Mouse (Mus musculus) limb, embryonic 12.5 days (tissue): ENCODE measurements around the gene Wdr77. TPM values are rescaled to one million over a fixed set of nuclear protein-coding genes. Genes with fewer than 3 reads are reported as not detected.
"Not testable (repeated sequence)": the region's sequence is repeated elsewhere in the genome, so short reads cannot be mapped to it uniquely, and the experiment has no call there.

Source experiments
- ATAC-seq: fragments of 200-750 bp; cut with Nextera tagmentation; 2 replicates; pipeline ENCODE4 v1.8.0; 2017; ENCODE audit warnings: low read depth, moderate TSS enrichment; ENCODE audit not compliant: insufficient number of reproducible peaks, insufficient read depth, low FRiP score, low TSS enrichment
- H3K27ac ChIP-seq: fragments of 300-500 bp; sonication (generic); 2 replicates; pipeline ENCODE4 v1.5.1; 2016; ENCODE audit warnings: mild to moderate bottlenecking, moderate library complexity
- H3K27me3 ChIP-seq: fragments of 300-500 bp; sonication (generic); 2 replicates; pipeline ENCODE4 v1.6.1; 2016; ENCODE audit warnings: mild to moderate bottlenecking, moderate library complexity
- H3K36me3 ChIP-seq: fragments of 300-500 bp; sonication (generic); 2 replicates; pipeline ENCODE4 v1.6.1; 2016; ENCODE audit warnings: mild to moderate bottlenecking, moderate library complexity
- H3K4me1 ChIP-seq: fragments of 300-500 bp; sonication (generic); replicated peaks from 2 replicates; pipeline ENCODE4 v1.6.1; 2016
- H3K4me2 ChIP-seq: fragments of 300-500 bp; sonication (generic); 2 replicates; pipeline ENCODE4 v1.6.1; 2016; ENCODE audit warnings: mild to moderate bottlenecking, moderate library complexity
- H3K4me3 ChIP-seq: fragments of 300-500 bp; sonication (generic); replicated peaks from 2 replicates; pipeline ENCODE4 v1.5.1; 2016; ENCODE audit warnings: mild to moderate bottlenecking
- H3K9ac ChIP-seq: fragments of 300-500 bp; sonication (generic); replicated peaks from 2 replicates; pipeline ENCODE4 v1.6.1; 2016; ENCODE audit warnings: mild to moderate bottlenecking, moderate library complexity
- H3K9me3 ChIP-seq: fragments of 300-500 bp; sonication (generic); 2 replicates; pipeline ENCODE4 v1.6.1; 2016; ENCODE audit warnings: mild to moderate bottlenecking, moderate library complexity
- WGBS: fragments of 180-500 bp; shearing (Covaris S2); methylation state at CpG from one replicate; pipeline ENCODE4 v1.1.7; 2016; 5-methylcytosine and 5-hydroxymethylcytosine counted together
- polyA plus RNA-seq: library from polyadenylated mRNA; unstranded; fragments of >200 nt; fragmentation: Nextera tagmentation; extraction: Ambion mirVana; gene quantifications from 2 replicates; pipeline ENCODE4 v1.2.1, GENCODE M21; 2016

Wdr77 gene
- polyA plus RNA-seq, 1 experiment from 2014 or later: 111 TPM

DNA sequence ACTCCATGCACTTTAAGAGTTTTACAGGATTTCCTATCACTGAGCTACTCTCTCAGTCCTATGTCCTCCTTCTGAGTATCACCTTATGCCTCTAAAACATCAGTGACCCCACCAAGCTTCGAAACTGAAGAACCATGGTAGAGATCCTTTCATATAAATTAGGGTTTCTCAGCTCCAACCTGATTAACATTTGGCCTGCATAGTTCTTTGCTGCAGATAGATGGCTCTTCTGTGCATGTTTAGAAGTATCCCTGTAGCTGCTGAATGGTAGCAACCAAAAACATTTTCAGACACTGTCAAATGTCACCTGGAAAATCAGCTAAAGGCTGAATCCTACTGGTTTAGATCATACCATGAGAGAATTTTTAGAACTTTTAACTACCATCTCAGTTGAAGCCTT is 1.9 kb upstream of the Wdr77 start:
- peaks cover 16% of the 10 kb centered on the region for H3K4me1 ChIP-seq
- WGBS: 100% methylated on average over 1 of the region's 1 CpGs
- H3K36me3 ChIP-seq: peaks cover 50% of the 10 kb centered on the region
- no peak overlapping the region for H3K27ac ChIP-seq
- no peak overlapping the region for H3K9ac ChIP-seq
- H3K9me3 ChIP-seq: no peaks in the 10 kb centered on the region
- H3K4me3 ChIP-seq: no peak overlapping the region
- H3K27me3 ChIP-seq: no peaks in the 10 kb centered on the region
- H3K4me2 ChIP-seq: no peak overlapping the region
- no peak for ATAC-seq

- H3K4me1 ChIP-seq: peaks cover 16% of the 10 kb centered on the region
- H3K9me3 ChIP-seq: no peaks in the 10 kb centered on the region
- 50% methylated on average over 5 of the region's 5 CpGs for WGBS
- no peaks in the 10 kb centered on the region for H3K27me3 ChIP-seq
- peaks cover 50% of the 10 kb centered on the region for H3K36me3 ChIP-seq
- peak overlapping the region; percentile 83 for H3K4me2 ChIP-seq
- no peak overlapping the region for H3K27ac ChIP-seq
- ATAC-seq: no peak
- H3K9ac ChIP-seq: peak overlapping the region; percentile 93
- H3K4me3 ChIP-seq: peak overlapping the region; percentile 75
These were observed 965 bp upstream of the Wdr77 start for GRCm38 (mm10) chr3:105958204-105958603.

- H3K4me1 ChIP-seq: peaks cover 16% of the 10 kb centered on the region
- H3K9ac ChIP-seq: peak overlapping the region; percentile 68
- ATAC-seq: peak; percentile 75
- H3K27ac ChIP-seq: peak overlapping the region; percentile 79
- H3K36me3 ChIP-seq: peaks cover 52% of the 10 kb centered on the region
- WGBS: under 1% methylated on average over 25 of the region's 26 CpGs
- no peaks in the 10 kb centered on the region for H3K27me3 ChIP-seq
- peak overlapping the region; percentile 86 for H3K4me2 ChIP-seq
- H3K9me3 ChIP-seq: no peaks in the 10 kb centered on the region
- H3K4me3 ChIP-seq: peak overlapping the region; percentile 75
These were observed 416 bp downstream of the Wdr77 start for GRCm38 (mm10) chr3:105959585-105959984.

GRCm38 (mm10) chr3:105959999-105960398 is 830 bp downstream of the Wdr77 start, which contains the start of gene Atp5f1:
Gene Atp5f1 (minus strand): TSS chr3:105960099.
- 0 out of 2 replicates have a peak, but pooled peaks have one; percentile 2 for ATAC-seq
- H3K4me2 ChIP-seq: peak within 1 kb of the TSS; percentile 86
- no peaks in the 10 kb centered on the region for H3K27me3 ChIP-seq
- peak within 1 kb of the TSS; percentile 75 for H3K4me3 ChIP-seq
- no peaks in the 10 kb centered on the region for H3K9me3 ChIP-seq
- peaks cover 16% of the 10 kb centered on the region for H3K4me1 ChIP-seq
- H3K36me3 ChIP-seq: peaks cover 52% of the 10 kb centered on the region
- peak within 1 kb of the TSS; percentile 93 for H3K9ac ChIP-seq
- H3K27ac ChIP-seq: peak within 1 kb of the TSS; percentile 81
- WGBS: 5% methylated on average over 6 of the region's 6 CpGs

DNA sequence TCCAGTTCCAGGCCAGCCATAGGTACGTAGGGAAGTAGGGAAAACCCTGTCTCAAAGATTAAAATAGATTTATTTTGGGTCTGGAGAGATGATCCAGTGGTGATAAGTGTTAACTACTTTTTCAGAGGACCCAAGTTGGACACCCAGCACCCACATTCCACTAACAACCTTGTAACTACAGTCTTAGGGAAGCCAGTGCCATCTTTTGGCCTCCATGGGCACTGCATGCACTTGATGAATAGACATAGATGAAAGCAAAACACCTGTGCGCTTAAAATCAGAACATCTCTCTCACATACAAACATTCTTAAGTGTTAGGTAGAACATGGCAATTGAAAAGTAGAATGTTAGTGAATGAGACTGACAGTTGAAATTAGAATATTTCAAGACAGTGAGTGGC is 1.5 kb downstream of the Wdr77 start:
- no peak for ATAC-seq
- no peaks in the 10 kb centered on the region for H3K27me3 ChIP-seq
- peak overlapping the region; percentile 86; the same call in 1 of the 2 replicates for H3K4me2 ChIP-seq
- H3K27ac ChIP-seq: no peak overlapping the region
- peaks cover 56% of the 10 kb centered on the region for H3K36me3 ChIP-seq
- H3K9ac ChIP-seq: no peak overlapping the region
- peak overlapping the region; percentile 75; the same call in 1 of the 2 replicates for H3K4me3 ChIP-seq
- H3K9me3 ChIP-seq: no peaks in the 10 kb centered on the region
- H3K4me1 ChIP-seq: peaks cover 16% of the 10 kb centered on the region
- 95% methylated on average over 2 of the region's 2 CpGs for WGBS

- H3K9ac ChIP-seq: no peak overlapping the region
These were observed 12.8 kb downstream of the Wdr77 start for GRCm38 (mm10) chr3:105971831-105972446.

GRCm38 (mm10) chr3:105973411-105973810 is 14.2 kb downstream of the Wdr77 start, which contains the start of gene Ovgp1:
Gene Ovgp1 (plus strand): TSS chr3:105973711.
- no peak for ATAC-seq
- Histone ChIP-seq H3K27ac (no peak within 1 kb of the TSS), H3K9ac (no peak within 1 kb of the TSS), H3K4me3 (no peak within 1 kb of the TSS), H3K36me3 (peaks cover 24% of the 10 kb centered on the region), H3K9me3 (no peaks in the 10 kb centered on the region), H3K4me2 (no peak within 1 kb of the TSS), H3K4me1 (no peaks in the 10 kb centered on the region), H3K27me3 (no peaks in the 10 kb centered on the region)
- 80% methylated on average over 3 of the region's 3 CpGs for WGBS

More at GRCm38 (mm10) chr3:105971831-105972446, 12.8 kb downstream of the Wdr77 start:
- Histone ChIP-seq H3K4me3 (no peak overlapping the region), H3K36me3 (peaks cover 38% of the 10 kb centered on the region), H3K4me1 (no peaks in the 10 kb centered on the region), H3K27ac (no peak overlapping the region), H3K4me2 (no peak overlapping the region), H3K27me3 (no peaks in the 10 kb centered on the region), H3K9me3 (no peaks in the 10 kb centered on the region)
- WGBS: 81% methylated on average over 5 of the region's 5 CpGs
- ATAC-seq: no peak

GRCm38 (mm10) chr3:105974174-105974573 is 15.0 kb downstream of the Wdr77 start:
- H3K9ac ChIP-seq: no peak overlapping the region
- no peaks in the 10 kb centered on the region for H3K4me1 ChIP-seq
- no peaks in the 10 kb centered on the region for H3K27me3 ChIP-seq
- H3K4me3 ChIP-seq: no peak overlapping the region
- no peak for ATAC-seq
- H3K36me3 ChIP-seq: peaks cover 16% of the 10 kb centered on the region
- 88% methylated on average over 2 of the region's 2 CpGs for WGBS
- H3K27ac ChIP-seq: no peak overlapping the region
- H3K4me2 ChIP-seq: no peak overlapping the region
- H3K9me3 ChIP-seq: no peaks in the 10 kb centered on the region

- H3K4me3 ChIP-seq, H3K9ac ChIP-seq, ATAC-seq, H3K36me3 ChIP-seq, H3K27me3 ChIP-seq, H3K9me3 ChIP-seq, H3K4me2 ChIP-seq, H3K27ac ChIP-seq, H3K4me1 ChIP-seq: not testable (repeated sequence)
- WGBS: 67% methylated on average over 5 of the region's 5 CpGs
These were observed 30.4 kb downstream of the Wdr77 start for GRCm38 (mm10) chr3:105989611-105990010.

DNA sequence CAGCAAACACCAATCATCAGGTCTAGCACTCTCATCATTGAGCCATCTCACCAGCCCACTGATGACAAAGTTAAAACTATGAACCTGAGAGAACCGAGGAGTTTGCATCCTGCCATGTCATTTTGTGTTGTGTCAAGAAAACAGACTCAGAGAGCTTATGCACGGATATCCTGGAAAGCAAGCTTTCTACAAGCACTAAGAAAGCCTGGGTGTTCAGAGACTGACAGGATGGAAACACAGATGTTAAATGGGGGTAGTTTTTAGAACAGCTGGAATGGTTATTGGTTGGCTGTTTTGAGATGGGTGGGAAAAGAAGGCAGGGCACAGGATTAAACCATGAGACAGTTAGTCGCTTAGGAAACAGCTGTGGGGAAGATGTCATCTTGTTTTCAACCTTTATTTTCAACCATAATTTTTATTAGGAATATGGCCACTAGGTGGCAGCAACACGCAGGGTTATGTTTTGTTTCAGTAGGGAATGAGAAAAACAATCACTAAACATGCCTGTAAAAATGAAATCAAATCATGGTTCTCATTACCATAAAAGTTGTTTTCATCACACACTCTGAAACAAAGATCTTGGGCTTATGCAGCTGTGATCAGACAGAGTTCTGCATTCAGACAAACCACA is 32.6 kb downstream of the Wdr77 start:
- Histone ChIP-seq H3K4me3 (no peak overlapping the region), H3K9ac (no peak overlapping the region), H3K27ac (no peak overlapping the region), H3K27me3 (no peaks in the 10 kb centered on the region), H3K4me1 (no peaks in the 10 kb centered on the region), H3K36me3 (no peaks in the 10 kb centered on the region), H3K4me2 (no peak overlapping the region), H3K9me3 (no peaks in the 10 kb centered on the region)
- WGBS: 32% methylated on average over 4 of the region's 4 CpGs
- no peak for ATAC-seq

- no peak overlapping the region for H3K4me3 ChIP-seq
- no peak overlapping the region for H3K9ac ChIP-seq
- no peaks in the 10 kb centered on the region for H3K4me1 ChIP-seq
- WGBS: 8% methylated on average over 2 of the region's 2 CpGs
- H3K27me3 ChIP-seq: no peaks in the 10 kb centered on the region
- no peak for ATAC-seq
- no peaks in the 10 kb centered on the region for H3K9me3 ChIP-seq
- H3K27ac ChIP-seq: no peak overlapping the region
- no peaks in the 10 kb centered on the region for H3K36me3 ChIP-seq
- H3K4me2 ChIP-seq: no peak overlapping the region
These were observed 35.6 kb downstream of the Wdr77 start for GRCm38 (mm10) chr3:105994730-105995129.
